Mouse (Mus musculus) right cerebral cortex, adult 2 months (tissue): Measurements from ENCODE around the gene Pianp.
A peak's percentile ranks its signal among the peaks of the same experiment; 100 is the strongest.

Experiments used
- DNase-seq, 2 experiments: peaks; one replicate each; pipeline ENCODE4 v3.0.0; 2021 to 2022; ENCODE audit warnings: low spot score in 2 of 2

Gene Pianp

DNA sequence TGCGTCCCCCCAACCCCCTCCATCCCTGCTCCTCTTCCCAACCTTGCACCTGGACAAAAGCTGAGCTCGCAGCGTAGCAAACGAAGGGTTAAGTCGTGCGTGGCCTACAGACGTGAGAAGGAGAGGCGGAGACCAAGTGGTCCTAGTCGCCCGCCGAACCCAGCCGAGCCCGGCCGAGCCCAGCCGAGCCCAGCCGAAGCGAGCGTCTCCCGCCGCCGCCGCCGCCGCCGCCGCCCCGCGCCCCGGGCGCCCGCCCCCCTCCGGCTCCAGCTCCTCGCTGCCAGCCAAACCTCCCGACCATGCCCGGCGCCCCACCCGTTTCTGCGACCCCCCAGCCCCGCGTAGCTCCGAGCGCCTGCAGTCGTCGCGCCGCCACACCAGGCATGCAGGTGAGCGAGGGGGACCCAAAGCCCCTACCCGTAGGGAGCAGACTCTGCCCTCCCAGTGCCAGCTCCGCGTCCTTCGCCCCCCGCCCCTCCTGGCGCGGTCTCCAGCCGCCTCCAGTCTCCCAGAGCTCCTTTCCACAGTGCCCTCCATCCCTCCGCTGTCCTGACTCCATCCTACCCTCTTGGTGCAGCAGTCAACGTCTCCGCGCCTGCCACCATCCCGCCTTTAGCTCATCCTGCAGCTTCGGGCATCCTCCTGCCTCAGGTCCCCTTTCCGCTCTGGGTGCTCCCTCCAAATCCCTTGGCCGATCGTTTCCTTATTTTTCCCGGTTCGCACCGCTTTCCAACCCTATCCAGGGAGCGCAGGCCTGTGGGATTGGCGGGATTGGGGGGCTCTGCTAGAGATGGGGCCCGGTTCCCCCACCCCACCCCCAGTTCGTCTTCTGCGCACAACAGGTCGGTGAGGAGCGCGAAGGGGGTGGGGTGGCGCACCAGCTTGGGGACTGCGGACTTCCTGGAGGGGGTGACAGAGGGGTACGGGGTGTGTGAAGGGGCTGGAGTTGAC is at the start of gene Pianp:
Gene Pianp (plus strand): TSS at position 144 of the 951 bp plus-strand sequence.
- peak; percentile 83 to 85 for DNase-seq

DNA sequence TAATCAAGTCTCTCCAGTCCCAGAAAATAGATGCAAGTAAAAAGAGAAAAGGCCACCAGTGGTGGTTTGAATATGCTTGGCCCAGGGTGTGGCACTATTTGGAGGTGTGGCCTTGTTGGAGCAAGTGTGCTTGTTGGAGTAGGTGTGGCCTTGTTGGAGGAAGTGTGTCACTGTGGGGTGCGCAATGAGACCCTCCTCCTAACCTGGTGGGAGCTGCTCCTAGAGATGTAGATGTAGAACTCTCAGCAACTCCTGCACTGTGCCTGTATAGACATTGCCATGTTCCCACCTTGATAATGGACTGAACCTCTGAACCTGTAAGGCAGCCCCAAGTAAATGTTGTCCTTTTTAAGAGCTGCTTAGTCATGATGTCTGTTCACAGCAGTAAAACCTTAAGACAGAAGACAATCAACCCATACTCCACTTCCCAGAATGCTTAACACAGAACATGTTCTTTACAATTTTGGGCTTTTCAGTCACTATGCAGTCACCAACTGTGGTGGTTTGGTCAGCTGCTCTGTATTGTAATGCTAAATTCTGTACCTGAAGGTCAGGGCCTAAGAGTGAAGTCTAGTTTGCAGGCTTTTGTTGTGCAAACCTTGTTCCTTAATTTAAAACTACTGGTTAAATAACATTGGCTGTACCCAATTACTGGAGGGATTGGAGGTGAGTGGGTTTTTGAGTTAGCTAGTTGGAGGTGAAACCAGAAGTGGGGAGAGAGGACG is 42.3 kb upstream of the Pianp start:
- DNase-seq: no peak

DNA sequence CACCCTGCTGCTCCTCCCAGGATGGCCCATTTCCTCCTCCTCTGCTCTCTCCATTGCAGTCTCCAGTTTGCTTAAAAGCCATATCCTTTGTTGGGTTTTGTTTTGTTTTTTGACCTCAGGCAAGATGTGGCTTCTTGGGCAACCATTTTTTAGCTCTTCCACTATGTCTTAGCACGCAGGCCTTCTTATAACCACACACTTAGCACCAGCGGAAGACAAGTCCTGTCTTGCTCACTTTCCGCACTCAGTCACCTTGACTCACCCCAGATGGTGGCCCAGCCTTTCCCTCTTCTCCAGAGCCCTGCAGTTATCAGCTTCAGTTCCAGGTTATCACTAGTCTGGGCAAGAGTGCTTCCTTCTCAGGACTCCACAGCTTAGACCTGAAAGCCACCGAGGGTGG is 41.3 kb upstream of the Pianp start:
- DNase-seq: no peak

DNA sequence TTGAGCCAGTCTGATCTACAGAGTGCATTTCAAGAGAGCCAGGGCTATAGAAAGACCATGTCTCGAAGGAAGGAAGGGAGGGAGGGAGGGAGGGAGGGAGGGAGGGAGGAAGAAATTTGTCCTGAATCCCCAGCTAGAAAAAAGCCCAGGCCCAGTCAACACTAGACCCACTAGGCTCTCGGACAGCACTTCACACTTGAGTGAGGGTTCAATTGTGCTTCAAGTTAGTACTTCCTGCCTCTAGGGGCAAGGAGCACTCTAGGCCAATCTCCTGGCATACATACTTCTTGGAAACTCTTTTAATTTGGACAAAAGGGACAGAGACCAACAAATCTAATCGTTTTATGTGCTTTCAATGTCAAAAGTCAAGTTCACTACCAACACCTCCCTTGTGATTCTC is 38.4 kb upstream of the Pianp start:
- no peak for DNase-seq

DNA sequence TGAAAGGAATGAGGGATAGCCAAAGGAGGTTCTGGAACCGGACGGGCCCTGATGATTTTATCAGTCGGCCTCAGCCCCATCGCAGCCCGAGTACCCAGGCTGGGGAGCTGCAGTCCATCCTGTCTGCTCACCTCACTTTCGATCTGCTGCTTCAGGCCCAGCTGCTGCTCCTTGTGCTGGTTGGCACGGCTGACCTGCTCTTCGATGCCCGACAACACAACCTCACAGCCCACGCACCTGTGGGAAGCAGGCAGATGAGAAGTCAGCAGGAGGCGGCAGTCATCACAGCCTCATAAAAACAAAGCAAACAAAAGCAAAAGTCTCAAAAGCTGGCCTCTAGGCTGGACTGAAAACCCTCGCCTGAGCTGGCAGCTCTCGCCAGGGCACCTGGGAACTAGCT is 36.5 kb upstream of the Pianp start:
- DNase-seq: no peak

DNA sequence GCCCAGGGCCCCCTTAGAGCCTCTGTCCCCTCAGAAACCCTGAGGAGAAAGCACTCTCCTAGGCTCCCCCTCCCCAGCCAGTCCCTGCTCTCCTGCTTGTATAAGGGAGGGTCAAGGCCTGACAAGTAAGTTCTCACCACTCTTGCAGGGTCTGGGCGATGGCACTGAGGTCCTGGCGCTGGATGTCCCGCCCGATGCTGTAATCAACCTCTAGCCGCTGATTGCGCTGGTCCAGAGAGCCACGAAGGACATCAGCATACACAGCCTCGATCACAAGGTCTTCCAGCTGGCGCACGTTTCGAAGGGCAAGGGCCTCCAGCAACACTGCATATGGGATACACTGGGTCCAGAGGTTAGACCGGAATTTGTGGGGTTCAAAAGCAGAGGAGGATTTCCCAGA is 35.5 kb upstream of the Pianp start:
- no peak for DNase-seq

DNA sequence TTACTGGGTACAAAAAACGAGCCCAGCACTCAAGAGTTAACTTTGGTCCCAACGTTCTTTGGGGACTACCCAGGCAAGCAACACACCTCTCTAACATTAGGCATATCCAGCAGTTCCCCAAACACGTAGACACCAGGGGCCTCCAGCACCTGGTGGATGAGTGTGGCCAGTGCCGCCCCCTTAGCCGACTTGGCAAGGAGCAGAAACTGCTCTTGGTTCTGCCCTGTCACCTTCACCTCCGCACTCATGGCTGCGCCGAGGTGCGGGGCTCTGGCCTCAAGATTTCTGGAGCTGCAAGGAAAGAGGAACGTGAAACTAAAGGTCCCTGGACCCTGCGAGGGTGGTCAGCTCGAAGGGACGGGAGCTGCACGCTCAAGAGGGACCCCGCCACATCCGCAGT is 31.9 kb upstream of the Pianp start:
- DNase-seq: no peak

DNA sequence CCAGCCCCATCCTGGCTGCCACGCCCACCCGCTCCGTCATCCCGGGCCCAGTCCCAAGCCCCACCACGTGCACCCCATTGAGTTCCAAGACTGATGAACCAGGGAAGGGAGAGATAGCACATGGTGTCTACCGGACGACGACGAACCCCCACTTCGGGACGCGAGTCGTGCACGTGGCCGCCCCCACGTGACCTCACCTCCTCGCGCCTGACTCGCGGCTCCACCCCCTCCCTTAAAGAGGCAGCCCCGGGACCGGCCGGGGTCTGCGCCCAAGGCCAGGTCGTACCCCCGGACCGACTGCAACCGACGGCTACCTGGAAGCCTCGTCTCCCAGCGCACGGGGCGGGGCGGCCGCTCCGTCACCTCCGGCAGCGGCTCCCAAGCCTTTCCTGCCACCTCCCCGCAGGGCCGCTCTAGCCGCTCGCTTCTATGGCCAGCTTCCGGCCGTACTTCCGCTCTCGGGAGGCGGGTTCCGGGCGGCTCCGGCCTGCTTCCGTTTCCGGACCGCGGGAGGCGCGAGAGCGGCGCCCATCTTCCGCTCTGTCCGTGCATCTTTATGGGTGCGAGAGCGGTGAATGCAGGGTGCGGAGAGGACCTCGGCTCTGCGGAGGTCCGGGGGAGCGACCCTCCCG is 31.3 kb upstream of the Pianp start, which contains the start of gene Cops7a:
Gene Cops7a (minus strand): TSS at position 451 of the 632 bp plus-strand sequence.
- DNase-seq: peak; percentile 95 to 96

DNA sequence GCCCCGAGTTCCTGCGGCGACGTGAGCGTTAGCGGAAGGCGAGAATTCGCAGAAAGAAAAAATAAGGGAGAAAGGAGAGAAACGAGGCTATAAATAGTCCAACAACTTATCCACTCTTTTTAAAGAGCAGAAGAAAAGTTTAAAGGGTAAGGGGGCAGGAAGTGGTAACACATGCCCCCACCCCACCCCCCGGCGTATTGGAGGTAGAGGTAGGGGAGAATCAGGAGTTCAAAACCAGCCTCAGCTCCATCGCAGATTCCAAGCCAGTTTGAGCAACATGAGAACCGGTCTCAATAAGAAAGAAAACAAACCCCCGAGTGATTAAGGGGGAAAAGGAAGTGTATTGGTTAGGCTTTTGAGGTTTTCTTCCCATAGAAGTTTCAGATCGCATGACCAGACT is 30.7 kb upstream of the Pianp start:
- no peak for DNase-seq

DNA sequence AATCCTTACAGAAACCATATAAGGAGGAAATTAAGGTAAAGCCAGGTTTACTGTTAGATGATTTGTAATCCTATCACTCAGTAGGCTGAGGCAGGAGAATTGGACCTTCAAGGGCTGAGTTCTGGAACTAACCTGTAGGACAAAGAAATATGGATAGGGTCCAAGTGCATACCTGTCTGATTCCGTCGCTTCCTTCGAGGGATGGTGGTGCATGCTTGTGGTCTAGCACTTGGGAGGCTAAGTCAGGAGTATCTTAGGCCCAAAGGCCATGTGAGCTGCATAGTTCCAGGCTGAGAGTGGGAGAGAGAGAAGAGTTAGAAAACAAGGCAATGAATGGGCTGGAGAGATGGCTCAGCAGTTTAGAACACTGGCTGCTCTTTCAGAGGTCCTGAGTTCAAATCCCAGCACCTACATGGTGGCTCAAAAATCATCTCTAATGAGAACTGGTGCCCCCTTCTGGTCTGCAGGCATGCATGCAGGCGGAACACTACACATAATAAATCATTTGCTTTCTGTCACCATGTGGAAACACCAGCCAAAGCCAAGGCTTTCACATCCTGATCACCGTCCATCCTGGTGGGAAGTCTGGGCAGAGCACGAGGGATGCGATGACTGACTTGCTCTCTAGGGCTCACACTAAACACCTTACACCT is 29.9 kb upstream of the Pianp start:
- DNase-seq: no peak

DNA sequence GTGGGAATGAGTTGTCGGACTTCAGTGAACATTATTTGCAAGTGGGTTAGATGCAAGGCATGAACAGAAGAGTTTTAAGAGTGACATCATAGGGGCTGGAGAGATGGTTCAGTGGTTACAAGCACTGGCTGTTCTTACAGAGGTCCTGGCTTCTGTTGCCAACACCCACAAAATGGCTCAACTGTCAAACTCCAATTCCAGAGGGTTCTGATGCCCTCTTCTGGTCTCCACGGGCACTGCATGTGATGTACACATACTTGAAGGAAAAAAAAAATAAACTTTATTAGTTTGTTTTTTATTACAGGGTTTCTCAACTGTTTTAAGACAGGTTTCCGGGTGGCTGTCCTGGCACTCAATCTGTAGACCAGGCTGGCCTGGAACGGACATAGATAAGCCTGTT is 28.7 kb upstream of the Pianp start:
- peak; percentile 47 to 58 for DNase-seq

DNA sequence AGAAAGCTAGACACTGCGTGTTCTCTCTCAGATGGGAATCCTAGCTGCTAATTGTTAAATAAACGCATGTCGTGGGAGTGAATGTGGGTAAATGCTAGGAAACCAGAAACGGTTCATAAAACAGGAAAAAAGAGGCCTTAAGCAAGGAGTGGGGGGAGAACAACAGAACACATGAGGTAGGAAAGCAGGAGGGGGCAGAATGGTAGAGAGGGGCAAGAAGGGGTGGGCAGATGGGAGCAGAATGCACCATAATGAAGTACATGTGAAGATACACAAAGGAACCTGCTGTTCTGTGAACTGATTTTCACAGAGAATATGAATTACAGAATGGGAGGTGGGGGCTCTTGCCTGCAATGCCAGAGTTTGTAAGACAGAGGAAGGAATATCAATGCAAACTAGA is 4.3 kb upstream of the Pianp start:
- DNase-seq: peak in 1 of 2 experiments; percentile 17

DNA sequence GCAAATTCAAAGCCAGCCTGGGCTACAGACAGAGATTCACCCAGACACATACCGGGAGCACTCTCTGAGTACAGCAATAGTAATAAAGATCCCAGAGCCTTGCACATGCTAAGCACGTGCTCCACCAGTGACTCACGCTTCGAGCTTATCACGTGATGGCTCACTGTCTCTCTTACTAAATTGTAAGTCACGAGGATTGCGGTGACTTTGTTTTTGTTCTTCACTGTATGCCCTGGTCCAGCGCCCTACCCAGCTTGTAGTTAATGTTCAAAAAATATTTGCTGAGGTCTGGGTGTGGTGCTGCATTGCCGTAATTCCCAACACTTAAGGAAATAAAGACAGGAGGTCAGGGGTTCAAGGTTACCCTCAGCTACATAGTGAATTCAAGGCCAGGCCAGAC is 3.1 kb upstream of the Pianp start:
- peak in 1 of 2 experiments; percentile 30 for DNase-seq

DNA sequence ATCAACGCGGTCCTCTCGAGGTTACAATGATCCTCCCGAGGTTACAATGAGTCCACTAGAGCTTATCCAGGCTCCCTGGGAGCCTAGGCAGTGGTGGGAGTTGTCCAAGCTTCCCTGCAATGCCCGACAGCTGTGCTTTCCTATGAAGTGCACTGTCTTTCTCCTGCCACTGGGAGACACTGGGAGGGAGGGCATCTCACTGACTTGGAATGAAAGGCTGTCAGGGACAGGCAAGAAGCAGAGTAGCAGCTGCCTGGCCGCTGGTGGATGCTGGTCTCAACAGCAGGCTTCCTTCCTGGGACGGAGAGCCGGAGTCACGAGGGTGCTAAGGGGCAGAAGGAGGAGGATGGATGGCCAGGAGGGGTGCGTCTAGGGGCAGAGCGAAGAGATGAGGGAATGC is 2.6 kb upstream of the Pianp start:
- DNase-seq: peak in 1 of 2 experiments; percentile 8

DNA sequence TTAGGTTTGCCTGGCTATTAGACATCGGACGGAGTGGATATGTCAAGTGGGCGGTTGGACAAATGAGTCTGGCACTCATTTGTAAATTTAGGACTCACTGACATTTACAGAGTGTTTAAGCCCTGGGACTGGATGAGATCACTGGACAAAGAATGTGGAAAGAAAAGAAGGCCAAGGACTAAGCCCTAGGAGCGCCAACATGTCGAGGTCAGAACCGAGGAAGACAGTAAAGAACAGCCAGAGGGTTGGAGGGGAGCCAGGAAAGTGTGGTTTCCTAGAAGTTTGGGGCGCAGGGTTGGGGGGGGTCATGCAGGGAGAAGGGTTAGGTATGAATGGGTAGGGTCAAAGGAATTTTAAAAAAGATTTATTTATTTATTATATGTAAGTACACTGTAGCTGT is 1.2 kb upstream of the Pianp start:
- no peak for DNase-seq

DNA sequence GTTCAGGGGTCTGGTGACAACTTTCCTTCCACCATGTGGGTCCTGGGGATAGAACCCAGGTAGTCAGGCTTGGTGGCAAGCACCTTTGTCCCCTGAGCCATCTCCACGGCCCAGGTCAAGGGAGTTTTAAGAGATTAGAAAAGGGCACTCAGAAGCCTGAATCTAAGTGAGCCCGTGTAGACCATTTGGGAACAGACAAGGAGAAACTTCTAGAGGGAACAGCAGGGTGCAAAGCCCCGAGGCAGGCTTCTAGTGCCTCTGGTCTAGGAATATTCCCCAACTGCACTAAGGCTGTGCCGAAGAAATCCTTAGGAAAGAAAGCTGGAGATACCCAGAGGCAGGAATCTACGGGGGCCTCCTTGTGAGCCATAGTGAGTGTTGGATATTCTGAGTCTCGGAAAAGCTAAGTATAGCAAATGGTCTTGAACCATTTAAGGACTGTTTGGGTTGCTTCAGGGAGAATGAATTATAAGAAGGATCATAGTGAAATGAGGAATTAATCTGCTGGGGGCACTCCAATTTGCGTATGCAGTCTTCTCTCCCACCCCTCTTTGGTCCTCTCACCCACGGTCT is 577 bp upstream of the Pianp start:
- no peak for DNase-seq

DNA sequence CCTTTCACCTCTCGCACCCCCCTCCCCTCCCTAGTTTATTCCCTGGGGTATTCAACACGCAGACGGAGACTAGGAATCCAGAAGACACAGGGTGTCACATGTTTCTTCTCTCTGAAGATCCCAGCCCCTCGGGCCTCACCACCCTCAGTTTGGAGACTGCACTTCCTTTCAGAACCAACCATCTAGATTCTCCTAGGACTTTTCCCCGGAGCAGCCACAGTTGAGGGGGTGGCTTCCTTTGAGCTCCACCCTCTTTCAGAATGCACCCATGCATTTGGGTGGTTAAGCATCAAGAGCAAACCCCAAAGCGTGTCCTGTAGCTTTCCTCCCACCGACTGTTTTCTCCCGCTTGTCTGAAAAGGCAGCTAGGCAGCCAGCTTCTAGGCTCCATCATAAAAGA is 1.6 kb downstream of the Pianp start:
- peak; percentile 69 to 75 for DNase-seq

DNA sequence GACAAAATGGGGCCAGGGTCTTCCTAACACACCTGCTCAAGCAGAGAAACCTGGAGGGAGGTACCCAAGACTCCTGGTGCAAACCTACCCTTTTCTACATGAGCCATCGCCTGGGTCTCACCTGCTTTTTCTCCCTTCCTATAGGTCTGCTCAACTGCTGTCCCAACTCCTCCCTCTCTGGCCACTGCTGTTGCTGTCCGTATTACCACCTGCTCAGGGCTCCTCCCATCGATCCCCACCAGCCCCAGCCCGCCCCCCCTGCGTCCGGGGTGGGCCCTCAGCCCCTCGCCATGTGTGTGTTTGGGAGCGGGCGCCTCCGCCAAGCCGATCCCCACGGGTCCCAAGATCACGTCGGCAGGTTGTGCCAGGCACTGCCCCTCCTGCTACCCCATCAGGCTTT is 2.6 kb downstream of the Pianp start:
- DNase-seq: no peak

DNA sequence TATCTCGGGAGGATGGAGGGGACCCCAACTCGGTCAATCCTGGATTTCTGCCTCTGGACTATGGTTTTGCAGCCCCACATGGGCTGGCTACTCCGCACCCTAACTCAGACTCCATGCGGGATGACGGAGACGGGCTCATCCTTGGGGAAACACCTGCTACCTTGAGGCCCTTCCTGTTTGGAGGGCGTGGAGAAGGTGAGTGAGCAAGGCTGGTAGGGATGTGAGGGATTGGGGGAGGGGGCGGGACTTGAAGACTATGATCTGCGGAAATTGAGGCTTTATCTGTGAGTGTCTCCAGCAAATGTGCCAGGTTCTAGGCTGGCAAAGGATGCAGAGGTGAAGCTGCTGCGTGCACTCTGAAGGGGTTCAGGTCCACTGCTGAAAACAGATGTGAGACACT is 3.1 kb downstream of the Pianp start:
- no peak for DNase-seq

DNA sequence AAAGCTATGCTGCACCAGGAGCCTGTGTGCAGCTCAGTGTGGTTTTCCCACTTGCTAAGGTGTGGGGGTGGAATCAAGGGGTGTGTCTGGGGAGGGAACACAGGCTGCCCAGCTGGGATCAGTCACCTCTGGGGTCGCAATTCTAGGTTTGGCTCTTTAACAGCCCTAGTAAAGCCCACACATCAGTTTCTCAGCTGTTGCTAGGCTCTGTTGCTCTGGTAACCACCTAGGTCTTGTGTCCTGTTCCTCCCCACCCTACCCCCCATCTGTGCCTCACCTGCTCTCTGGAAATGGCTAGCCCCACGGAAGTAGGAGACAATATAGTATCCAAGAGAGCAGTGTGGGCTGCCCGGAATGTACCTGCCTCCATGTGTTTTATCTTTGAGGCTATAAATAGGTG is 7.2 kb downstream of the Pianp start:
- DNase-seq: peak in 1 of 2 experiments; percentile 40

DNA sequence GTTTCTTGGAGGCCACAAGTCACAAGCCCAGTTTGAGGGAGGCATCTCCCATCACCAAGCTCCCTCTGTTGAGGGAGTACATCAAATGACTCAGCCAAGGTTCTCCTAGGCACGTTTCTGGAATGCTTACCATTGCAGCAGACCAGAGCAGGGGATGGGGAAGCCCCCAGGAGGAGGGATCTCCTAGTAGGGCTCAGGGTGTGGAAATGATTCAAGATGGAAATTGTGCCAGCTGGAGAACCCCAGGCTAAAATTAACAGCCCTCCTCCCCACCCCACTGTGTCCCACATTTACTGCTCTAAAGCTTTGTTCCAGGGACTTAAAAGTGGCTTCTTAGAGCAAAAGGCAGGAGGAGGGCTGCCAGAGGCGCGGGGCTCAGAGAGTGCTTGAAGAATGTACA is 8.6 kb downstream of the Pianp start:
- DNase-seq: peak; percentile 38 to 41

DNA sequence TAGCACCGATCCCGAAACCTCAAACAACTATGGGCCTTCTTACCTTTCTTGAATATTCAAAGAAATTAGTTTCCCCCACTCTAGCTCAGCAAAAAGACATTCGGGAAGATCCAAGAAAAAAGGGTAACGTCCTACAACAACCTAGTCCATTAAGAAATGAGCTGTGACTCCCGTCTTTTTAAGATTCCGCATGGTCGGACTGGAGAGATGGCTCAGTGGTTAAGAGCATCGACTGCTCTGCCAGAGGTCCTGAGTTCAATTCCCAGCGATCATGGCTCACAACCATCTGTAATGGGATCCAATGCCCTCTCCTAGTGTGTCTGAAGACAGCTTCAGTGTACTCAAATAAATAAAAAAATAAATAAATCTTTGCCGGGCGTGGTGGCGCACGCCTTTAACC is 11.6 kb downstream of the Pianp start:
- DNase-seq: no peak
